Mouse (Mus musculus): ENCODE measurements at regions not wholly inside any gene's neighbourhood (a gene's known extent, or its start where the extent isn't known, plus 50 kb on each side); places are given as distances from the start of the nearest gene placed in this dataset.

GRCm38 (mm10) chr8:90192856-90193255, 155.3 kb downstream of the Tox3 start:
- DNase-seq: no peak

- no peak for DNase-seq
Measured at GRCm38 (mm10) chr8:90182807-90183206, 165.3 kb downstream of the Tox3 start.

- no peak for DNase-seq
Measured at GRCm38 (mm10) chr8:90176771-90177170, 171.4 kb downstream of the Tox3 start.

- DNase-seq: no peak
Measured at GRCm38 (mm10) chr8:90176335-90176734, 171.8 kb downstream of the Tox3 start.

GRCm38 (mm10) chr8:90166639-90167038, 181.5 kb downstream of the Tox3 start:
- no peak for DNase-seq

GRCm38 (mm10) chr8:90151477-90151876, 196.7 kb downstream of the Tox3 start:
- peak; percentile 79 to 89 for DNase-seq

GRCm38 (mm10) chr8:90149903-90150302, 198.2 kb downstream of the Tox3 start:
- peak; percentile 22 to 39 for DNase-seq

- no peak for DNase-seq
Measured at GRCm38 (mm10) chr8:90134626-90135025, 213.5 kb downstream of the Tox3 start.

GRCm38 (mm10) chr8:90130704-90131267, 217.4 kb downstream of the Tox3 start:
- DNase-seq: no peak

- DNase-seq: peak in 1 of 2 experiments; percentile 36
Measured at GRCm38 (mm10) chr8:90125426-90125825, 222.7 kb downstream of the Tox3 start.

- DNase-seq: peak; percentile 33 to 42
Measured at GRCm38 (mm10) chr8:90123101-90123500, 225.0 kb downstream of the Tox3 start.

- DNase-seq: no peak
Measured at GRCm38 (mm10) chr8:90121935-90122334, 226.2 kb downstream of the Tox3 start.

- no peak for DNase-seq
Measured at GRCm38 (mm10) chr8:90121017-90121416, 227.1 kb downstream of the Tox3 start.

- no peak for DNase-seq
Measured at GRCm38 (mm10) chr8:90115436-90115835, 232.7 kb downstream of the Tox3 start.

- peak; percentile 21 to 30 for DNase-seq
Measured at GRCm38 (mm10) chr8:90100509-90100908, 247.6 kb downstream of the Tox3 start.

GRCm38 (mm10) chr8:90082630-90083029, 265.5 kb downstream of the Tox3 start:
- no peak for DNase-seq

GRCm38 (mm10) chr8:90076381-90076780, 271.8 kb downstream of the Tox3 start:
- peak; percentile 8 for DNase-seq

- no peak for DNase-seq
Measured at GRCm38 (mm10) chr8:90075796-90076195, 272.3 kb downstream of the Tox3 start.

GRCm38 (mm10) chr8:90070006-90070405, 278.1 kb downstream of the Tox3 start:
- no peak for DNase-seq

GRCm38 (mm10) chr8:90069411-90069993, 278.6 kb downstream of the Tox3 start:
- no peak for DNase-seq

GRCm38 (mm10) chr8:90068441-90068840, 279.7 kb downstream of the Tox3 start:
- no peak for DNase-seq

- no peak for DNase-seq
Measured at GRCm38 (mm10) chr8:90064381-90064780, 283.8 kb downstream of the Tox3 start.

- DNase-seq: peak; percentile 9 to 26
Measured at GRCm38 (mm10) chr8:90063291-90063690, 284.9 kb downstream of the Tox3 start.

- peak; percentile 21 to 29 for DNase-seq
Measured at GRCm38 (mm10) chr8:90058631-90059166, 289.4 kb downstream of the Tox3 start.

GRCm38 (mm10) chr8:90056331-90056730, 291.8 kb downstream of the Tox3 start:
- no peak for DNase-seq
